ENCODE assay signal across 9 mouse cellular contexts in genomic region chr6:90422565-90422964, GRCm38 (mm10). TPM values are rescaled to one million over a fixed set of nuclear protein-coding genes. Genes with fewer than 3 reads are reported as not detected.
A peak's percentile ranks its signal among the peaks of the same experiment; 100 is the strongest.
DNase-seq lines count a peak whose midpoint lies in the region; ATAC-seq and TF ChIP-seq lines count a peak whose summit lies in the region.
"Had no signal": no experiment of that assay in that cellular context is flagged by ENCODE, and none has a peak within 500 bp of the region (broad histone marks: within the 10 kb centered on the region; RNA-seq: fewer than 3 reads in every experiment).

No protein-coding gene starts in this region.

- no peaks in the 10 kb centered on the region for H3K36me3 ChIP-seq in forebrain, embryonic 11.5 days (ENCODE audit: control insufficient read depth, insufficient read depth, low read length)
- H3K36me3 ChIP-seq in heart, embryonic 16.5 days (ENCODE audit: control insufficient read depth, insufficient read depth): no peaks in the 10 kb centered on the region
- H3K36me3 ChIP-seq in liver, embryonic 14.5 days (replicated peaks; ENCODE audit: control insufficient read depth, insufficient read depth, low read depth): no peaks in the 10 kb centered on the region
- no peaks in the 10 kb centered on the region for H3K36me3 ChIP-seq in neural tube, embryonic 12.5 days
- H3K36me3 ChIP-seq in testis, adult 2 months (ENCODE audit: control insufficient read depth, insufficient read depth, low read length): no peaks in the 10 kb centered on the region

- peak overlapping the region; percentile 43 for H3K9ac ChIP-seq in forebrain, embryonic 11.5 days (ENCODE audit: low read length)
- H3K9ac ChIP-seq in heart, embryonic 16.5 days (ENCODE audit: low read length): peak overlapping the region; percentile 31; the same call in 1 of the 2 replicates
- H3K9ac ChIP-seq in liver, embryonic 14.5 days (replicated peaks): no peak overlapping the region
- H3K9ac ChIP-seq in neural tube, embryonic 12.5 days: no peak overlapping the region

- no peak overlapping the region for H3K4me3 ChIP-seq in forebrain, embryonic 11.5 days (ENCODE audit: low read depth, low read length)
- H3K4me3 ChIP-seq in heart, embryonic 16.5 days (ENCODE audit: low read length): peak overlapping the region; percentile 42
- H3K4me3 ChIP-seq in liver, embryonic 14.5 days (ENCODE audit: insufficient read depth in 1 of 2, low read depth in 2 of 2, low read length in 2 of 2): peak overlapping the region in 1 of 2 experiments; percentile 11; a peak in 1 of 4 replicates
- 0 out of 2 replicates have a peak overlapping the region, but pooled peaks have one; percentile 2 for H3K4me3 ChIP-seq in neural tube, embryonic 12.5 days
- peak overlapping the region; percentile 42 for H3K4me3 ChIP-seq in testis, adult 2 months (ENCODE audit: control insufficient read depth, low read depth, low read length)
- H3K4me3 ChIP-seq: erythroblast, embryonic 14.5 days had no signal

- WGBS in forebrain, embryonic 11.5 days: 4% methylated on average over 14 of the region's 14 CpGs
- 3% methylated on average over 14 of the region's 14 CpGs for WGBS in heart, embryonic 16.5 days
- 6% methylated on average over 14 of the region's 14 CpGs for WGBS in liver, embryonic 14.5 days (ENCODE audit: insufficient replicate concordance)
- WGBS in neural tube, embryonic 12.5 days: 3% methylated on average over 14 of the region's 14 CpGs

- TF ChIP-seq EP300 in liver, embryonic 14.5 days (IDR thresholded peaks at IDR 0.05; ENCODE audit: low read depth): no peak

- H3K27ac ChIP-seq in forebrain, embryonic 11.5 days (ENCODE audit: low read depth, low read length): no peak overlapping the region
- no peak overlapping the region for H3K27ac ChIP-seq in heart, embryonic 16.5 days (ENCODE audit: low read length)
- H3K27ac ChIP-seq in liver, embryonic 14.5 days: no peak overlapping the region
- H3K27ac ChIP-seq in neural tube, embryonic 12.5 days: no peak overlapping the region
- no peak overlapping the region for H3K27ac ChIP-seq in testis, adult 2 months (ENCODE audit: control insufficient read depth, insufficient read depth, low read depth, low read length)

- peak; percentile 77 for ATAC-seq in CD4-positive, CD25-positive, alpha-beta regulatory T cell, adult 4 months
- ATAC-seq in forebrain, embryonic 11.5 days (replicated peaks; ENCODE audit: low FRiP score): peak; percentile 89
- ATAC-seq in heart, embryonic 16.5 days (replicated peaks; ENCODE audit: extremely low read depth, insufficient read depth, low FRiP score): peak; percentile 82
- ATAC-seq in liver, embryonic 14.5 days (ENCODE audit: insufficient read depth): peak; percentile 81
- peak; percentile 87 for ATAC-seq in neural tube, embryonic 12.5 days (ENCODE audit: low FRiP score, low read depth)

- no peak for TF ChIP-seq POLR2A in testis, adult 2 months (IDR thresholded peaks at IDR 0.05; ENCODE audit: control insufficient read depth, low read depth, low read length)

- peak; percentile 60 for DNase-seq in brain, embryonic 18.5 days (ENCODE audit: low read depth, low spot score)
- DNase-seq in forebrain, embryonic 11.5 days (ENCODE audit: low spot score): peak; percentile 90
- DNase-seq in kidney, postnatal 25 days: peak; percentile 85 to 92
- peak; percentile 43 to 54 (median 50) for DNase-seq in liver, embryonic 14.5 days (ENCODE audit: low read depth in 3 of 3, low spot score in 3 of 3)

- H3K4me1 ChIP-seq in forebrain, embryonic 11.5 days (replicated peaks; ENCODE audit: control insufficient read depth, insufficient read depth, low read length): peaks cover 2% of the 10 kb centered on the region; the same call in 1 of the 2 replicates
- H3K4me1 ChIP-seq in heart, embryonic 16.5 days (ENCODE audit: control insufficient read depth, insufficient read depth, low read length): no peaks in the 10 kb centered on the region
- no peaks in the 10 kb centered on the region for H3K4me1 ChIP-seq in liver, embryonic 14.5 days (replicated peaks; ENCODE audit: control insufficient read depth in 2 of 2, insufficient read depth in 2 of 2, low read length in 1 of 2)
- no peaks in the 10 kb centered on the region for H3K4me1 ChIP-seq in neural tube, embryonic 12.5 days
- peaks cover 9% of the 10 kb centered on the region for H3K4me1 ChIP-seq in testis, adult 2 months (ENCODE audit: control insufficient read depth, insufficient read depth, low read length)

- H3K27me3 ChIP-seq in forebrain, embryonic 11.5 days (ENCODE audit: control insufficient read depth, insufficient read depth, low read length): peaks cover 4% of the 10 kb centered on the region; the same call in 1 of the 2 replicates
- peaks cover 3% of the 10 kb centered on the region; the same call in 1 of the 2 replicates for H3K27me3 ChIP-seq in heart, embryonic 16.5 days (ENCODE audit: control insufficient read depth, insufficient read depth, low read length)
- H3K27me3 ChIP-seq in liver, embryonic 14.5 days (ENCODE audit: control insufficient read depth, insufficient read depth, low read length): peaks cover 1% of the 10 kb centered on the region
- peaks cover 10% of the 10 kb centered on the region; the same call in 1 of the 2 replicates for H3K27me3 ChIP-seq in neural tube, embryonic 12.5 days (replicated peaks)
- H3K27me3 ChIP-seq in testis, adult 2 months (ENCODE audit: control insufficient read depth, insufficient read depth, low read length): no peaks in the 10 kb centered on the region

- peak overlapping the region; percentile 44 for H3K4me2 ChIP-seq in forebrain, embryonic 11.5 days (ENCODE audit: low read depth, low read length, severe bottlenecking)
- peak overlapping the region; percentile 64 for H3K4me2 ChIP-seq in heart, embryonic 16.5 days (ENCODE audit: low read depth, low read length)
- peak overlapping the region; percentile 36 for H3K4me2 ChIP-seq in liver, embryonic 14.5 days (ENCODE audit: low read depth)
- peak overlapping the region; percentile 55 for H3K4me2 ChIP-seq in neural tube, embryonic 12.5 days (replicated peaks)

- TF ChIP-seq CTCF in liver, embryonic 14.5 days (IDR thresholded peaks at IDR 0.05; ENCODE audit: low read depth): peak; percentile 94
- peak; percentile 83; the same call in 1 of the 2 replicates for TF ChIP-seq CTCF in testis, adult 2 months (IDR thresholded peaks at IDR 0.05; ENCODE audit: control insufficient read depth, insufficient read depth, insufficient replicate concordance, low read depth, low read length)

- H3K9me3 ChIP-seq in forebrain, embryonic 11.5 days (ENCODE audit: control insufficient read depth, low read length): no peaks in the 10 kb centered on the region
- H3K9me3 ChIP-seq in heart, embryonic 16.5 days (replicated peaks; ENCODE audit: control insufficient read depth, low read length): no peaks in the 10 kb centered on the region
- no peaks in the 10 kb centered on the region for H3K9me3 ChIP-seq in liver, embryonic 14.5 days (ENCODE audit: control insufficient read depth, low read length)
- no peaks in the 10 kb centered on the region for H3K9me3 ChIP-seq in neural tube, embryonic 12.5 days

RNA-seq across cellular contexts. Expression of gene Cfap100, which starts 6.0 kb away (rescaled TPM):
- not detected for polyA plus RNA-seq in CD4-positive, CD25-positive, alpha-beta regulatory T cell, adult 4 months (2017; shearing (Covaris generic))
- 1.2 and 1.8 TPM in 2 replicates for polyA plus RNA-seq in forebrain, embryonic 11.5 days (2014; fragmentation: Nextera tagmentation; extraction: Ambion mirVana)
- polyA plus RNA-seq in heart, embryonic 16.5 days (2015; fragmentation: Nextera tagmentation; extraction: Ambion mirVana): 0.50 and 0.62 TPM in 2 replicates
- polyA plus RNA-seq in liver, embryonic 14.5 days (2012; rRNA removed): 0.01 and 0.18 TPM in 2 replicates
- polyA plus RNA-seq in liver, embryonic 14.5 days (2014; fragmentation: Nextera tagmentation; extraction: Ambion mirVana): 0.06 TPM in 1 of 2 replicates, not detected in the other
- 2.1 and 2.9 TPM in 2 replicates for polyA plus RNA-seq in neural tube, embryonic 12.5 days (2016; fragmentation: Nextera tagmentation; extraction: Ambion mirVana)
- polyA plus RNA-seq in testis, adult 2 months (2012; rRNA removed): 51.7 and 65.0 TPM in 2 replicates
- polyA plus RNA-seq: erythroblast, embryonic 14.5 days had no signal

RNA-seq across cellular contexts. Expression of gene Klf15, which starts 39.8 kb away (rescaled TPM):
- not detected for polyA plus RNA-seq in CD4-positive, CD25-positive, alpha-beta regulatory T cell, adult 4 months (2017; shearing (Covaris generic))
- 2.8 and 3.0 TPM in 2 replicates for polyA plus RNA-seq in forebrain, embryonic 11.5 days (2014; fragmentation: Nextera tagmentation; extraction: Ambion mirVana)
- polyA plus RNA-seq in heart, embryonic 16.5 days (2015; fragmentation: Nextera tagmentation; extraction: Ambion mirVana): 28.2 and 28.7 TPM in 2 replicates
- 7.1 and 7.6 TPM in 2 replicates for polyA plus RNA-seq in liver, embryonic 14.5 days (2012; rRNA removed)
- 9.9 and 10.2 TPM in 2 replicates for polyA plus RNA-seq in liver, embryonic 14.5 days (2014; fragmentation: Nextera tagmentation; extraction: Ambion mirVana)
- polyA plus RNA-seq in neural tube, embryonic 12.5 days (2016; fragmentation: Nextera tagmentation; extraction: Ambion mirVana): 6.1 and 6.6 TPM in 2 replicates
- 7.6 and 7.7 TPM in 2 replicates for polyA plus RNA-seq in testis, adult 2 months (2012; rRNA removed)
- polyA plus RNA-seq: erythroblast, embryonic 14.5 days had no signal

RNA-seq across cellular contexts. Expression of gene Zxdc, which starts 53.3 kb away (rescaled TPM):
- 1 to 10 TPM; 5.9 to 6.8 TPM for polyA plus RNA-seq in CD4-positive, CD25-positive, alpha-beta regulatory T cell, adult 4 months (2017; shearing (Covaris generic))
- 10.0 and 11.3 TPM in 2 replicates for polyA plus RNA-seq in forebrain, embryonic 11.5 days (2014; fragmentation: Nextera tagmentation; extraction: Ambion mirVana)
- polyA plus RNA-seq in heart, embryonic 16.5 days (2015; fragmentation: Nextera tagmentation; extraction: Ambion mirVana): 6.2 and 6.3 TPM in 2 replicates
- 3.0 and 3.3 TPM in 2 replicates for polyA plus RNA-seq in liver, embryonic 14.5 days (2012; rRNA removed)
- 3.0 and 3.9 TPM in 2 replicates for polyA plus RNA-seq in liver, embryonic 14.5 days (2014; fragmentation: Nextera tagmentation; extraction: Ambion mirVana)
- polyA plus RNA-seq in neural tube, embryonic 12.5 days (2016; fragmentation: Nextera tagmentation; extraction: Ambion mirVana): 13.0 and 13.3 TPM in 2 replicates
- polyA plus RNA-seq in testis, adult 2 months (2012; rRNA removed): 5.3 and 5.4 TPM in 2 replicates

Comparison
In these comparisons a context has a peak if more than half of its experiments do, and no peak if none do; other contexts are left out.
1. H3K9ac ChIP-seq: peak in forebrain, embryonic 11.5 days (single experiment) and heart, embryonic 16.5 days (single experiment); none in liver, embryonic 14.5 days (single experiment) and neural tube, embryonic 12.5 days (single experiment).
2. RNA of gene Cfap100, which starts 6.0 kb away (polyA plus RNA-seq): 51.7 to 65.0 TPM in testis, adult 2 months; 2.1 to 2.9 TPM in neural tube, embryonic 12.5 days, 1.2 to 1.8 TPM in forebrain, embryonic 11.5 days, 0.50 to 0.62 TPM in heart, embryonic 16.5 days, not detected in CD4-positive, CD25-positive, alpha-beta regulatory T cell, adult 4 months and 0.01 to 0.18 TPM in liver, embryonic 14.5 days; every median in the first group is over 10 times any median in the second.
3. Peak in every context shown above with its lines, with median percentiles within 50 percentile points of each other: ATAC-seq, DNase-seq and H3K4me2 ChIP-seq.